Mouse (Mus musculus) CD4-positive helper T cell, adult 2 months (primary cell): ENCODE measurements around the gene Cel.

Source experiments
- DNase-seq: peaks from one replicate; pipeline ENCODE4 v3.0.0-alpha.2; 2012; ENCODE audit warnings: low read depth, missing footprints, low spot score

Cel gene

DNA sequence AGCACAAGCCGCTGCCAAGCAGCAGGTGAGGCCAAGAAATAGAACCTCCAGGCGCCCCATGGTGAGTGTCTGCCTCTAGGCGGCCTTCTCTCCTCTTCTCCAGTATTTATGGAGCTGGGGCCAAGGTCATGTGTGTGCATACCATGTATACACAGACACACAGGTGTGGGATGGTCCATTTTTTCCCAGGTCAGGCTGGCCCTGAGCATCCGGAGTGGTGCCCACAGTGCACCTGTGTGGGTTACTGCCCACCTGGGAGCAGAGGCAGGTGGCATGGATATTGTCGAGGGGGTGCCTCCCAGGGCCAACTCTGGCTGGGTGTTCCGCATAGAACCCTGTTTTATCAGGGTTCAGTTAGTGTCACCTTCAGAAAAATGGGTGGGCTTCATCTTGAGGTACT, at the start of gene Cel:
Cel (minus strand) TSS at position 101 of the 400 bp plus-strand sequence.
- DNase-seq, result no peak

DNA sequence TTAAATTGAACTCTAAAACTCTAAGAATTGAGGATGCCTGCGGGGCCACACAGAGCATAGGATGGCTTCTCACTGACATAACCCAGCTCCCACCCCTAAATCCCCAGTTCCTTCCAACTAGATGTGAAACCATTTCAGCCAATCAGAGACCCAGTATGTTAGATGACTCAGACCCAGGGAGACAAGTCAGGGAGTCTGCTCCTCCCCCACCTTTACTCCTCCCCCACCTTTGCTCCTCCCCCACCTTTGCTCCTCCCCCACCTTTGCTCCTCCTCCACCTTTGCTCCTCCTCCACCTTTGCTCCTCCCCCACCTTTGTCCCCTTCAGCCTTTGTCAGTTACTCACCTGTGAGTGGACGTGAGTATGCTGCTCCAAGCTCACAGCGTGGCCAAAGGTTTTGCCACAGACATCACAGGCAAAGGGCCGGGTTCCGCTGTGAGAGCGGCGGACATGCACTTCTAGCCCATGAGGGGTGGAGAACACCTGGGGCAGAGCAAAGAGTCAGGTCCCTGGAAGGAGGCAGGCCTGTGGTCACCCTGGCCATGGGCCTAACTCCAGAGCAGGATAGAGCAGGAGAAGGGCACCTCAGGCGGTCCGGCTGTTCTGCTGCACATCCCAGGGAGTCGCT, 49.3 kb upstream of the Cel start:
- DNase-seq, result no peak

DNA sequence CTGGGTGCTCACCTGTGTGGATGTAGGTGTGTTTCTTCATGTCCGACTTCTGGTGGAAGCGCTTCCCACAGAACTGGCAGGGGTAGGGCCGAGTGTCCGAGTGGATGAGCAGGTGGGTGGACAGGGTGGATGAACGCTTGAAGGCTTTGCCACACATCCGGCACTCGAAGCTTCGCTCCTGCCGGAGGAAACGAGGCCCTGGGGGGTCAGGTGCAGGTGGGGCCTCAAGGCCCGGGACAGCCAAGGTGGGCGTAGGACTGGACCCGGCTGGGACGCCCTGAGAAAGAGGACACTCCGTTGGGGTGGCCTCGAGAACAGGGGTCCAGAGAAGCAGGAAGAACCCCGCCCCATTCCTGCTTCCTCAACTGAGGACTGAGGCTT, 48.2 kb upstream of the Cel start:
- DNase-seq, result no peak

DNA sequence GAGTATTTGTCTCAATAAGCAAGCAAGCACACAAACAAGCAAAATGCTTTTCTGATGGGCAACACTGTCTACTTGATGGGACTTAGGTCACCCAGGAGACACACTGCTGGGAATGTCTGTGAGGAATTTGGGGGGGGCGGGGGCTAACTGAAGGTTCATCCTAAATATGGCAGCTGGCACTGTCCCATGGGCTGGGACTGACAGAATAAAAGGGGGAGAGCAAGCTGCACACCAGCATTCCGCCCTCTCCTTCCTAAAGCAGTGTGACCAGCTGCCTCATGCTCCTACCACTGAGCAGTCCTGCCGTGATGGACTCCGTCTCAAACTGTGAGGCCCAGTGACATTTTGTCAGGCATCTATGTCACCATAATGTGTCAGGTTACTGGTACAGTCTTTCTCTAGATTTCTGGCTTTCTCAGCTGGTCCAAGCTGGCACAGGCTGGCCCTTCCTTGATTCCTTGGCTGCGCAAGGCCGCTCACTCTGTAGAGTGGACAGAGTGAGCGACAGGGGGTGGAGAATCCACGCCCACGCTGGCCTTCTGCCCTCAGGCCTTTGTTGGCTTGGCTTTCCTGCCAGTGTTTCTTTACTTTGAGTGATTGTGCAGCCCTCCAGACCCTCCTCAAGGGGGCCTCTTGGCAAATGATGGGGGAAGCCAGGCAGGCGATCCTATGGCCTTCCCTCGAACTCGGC, 47.7 kb upstream of the Cel start:
- DNase-seq, result no peak

DNA sequence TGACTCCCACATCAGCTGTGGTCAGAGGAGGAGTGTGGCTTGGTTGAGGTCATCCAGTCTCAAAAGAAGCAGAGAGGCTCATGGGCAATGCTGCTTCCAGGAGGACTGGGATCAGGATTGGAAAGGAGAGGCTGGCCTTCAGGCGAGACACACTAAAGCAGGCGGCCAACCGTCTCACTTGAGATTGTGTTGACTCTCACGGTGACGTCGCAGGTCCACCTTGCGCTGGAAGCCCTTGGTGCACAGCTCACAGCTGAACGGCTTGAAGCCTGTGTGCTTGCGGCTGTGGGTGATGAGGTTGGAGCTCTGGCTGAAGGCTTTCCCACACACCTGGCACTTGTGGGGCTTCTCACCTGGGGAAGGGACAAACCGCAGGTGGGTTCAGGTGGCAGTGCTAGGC, 46.6 kb upstream of the Cel start:
- DNase-seq, result no peak

DNA sequence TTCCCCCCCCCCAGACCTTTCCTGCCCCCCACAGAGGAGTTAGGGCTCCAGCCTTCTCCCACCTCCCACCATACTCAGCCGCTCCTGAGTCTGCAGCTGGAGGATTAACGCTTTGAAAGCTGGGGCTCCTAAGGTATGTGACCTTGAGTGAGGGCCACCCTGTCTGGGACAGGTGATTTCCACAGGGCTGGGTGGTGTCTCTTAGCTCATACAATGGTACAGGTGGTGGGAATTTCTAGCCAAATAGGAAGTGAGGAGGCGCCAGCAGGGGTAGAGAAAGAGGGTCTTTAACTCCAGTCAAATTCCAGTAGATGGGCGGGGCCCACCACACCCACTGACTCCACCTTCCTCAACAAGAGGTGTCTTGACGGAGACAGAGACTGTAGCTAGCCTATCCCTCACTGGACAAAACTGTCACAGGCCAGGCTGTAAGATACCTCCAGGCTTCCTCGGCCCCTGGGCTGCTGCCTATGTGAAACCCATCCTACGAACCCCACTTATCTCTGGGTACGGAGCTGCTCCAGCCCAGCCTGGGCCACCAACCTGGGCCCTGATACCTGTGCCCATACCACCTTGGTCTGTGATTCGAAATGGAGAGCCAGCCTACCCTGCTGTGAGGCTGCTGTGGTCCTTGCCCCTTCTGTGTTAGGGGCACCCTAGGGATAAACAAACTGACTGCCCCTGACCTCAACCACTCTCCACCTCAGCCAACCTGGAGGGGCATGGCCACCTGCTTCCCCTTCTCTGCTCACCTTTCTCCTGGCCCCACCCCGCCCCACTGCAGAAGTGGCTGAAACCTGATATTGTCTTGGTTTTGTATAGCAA, 44.4 kb upstream of the Cel start:
- DNase-seq, result no peak

DNA sequence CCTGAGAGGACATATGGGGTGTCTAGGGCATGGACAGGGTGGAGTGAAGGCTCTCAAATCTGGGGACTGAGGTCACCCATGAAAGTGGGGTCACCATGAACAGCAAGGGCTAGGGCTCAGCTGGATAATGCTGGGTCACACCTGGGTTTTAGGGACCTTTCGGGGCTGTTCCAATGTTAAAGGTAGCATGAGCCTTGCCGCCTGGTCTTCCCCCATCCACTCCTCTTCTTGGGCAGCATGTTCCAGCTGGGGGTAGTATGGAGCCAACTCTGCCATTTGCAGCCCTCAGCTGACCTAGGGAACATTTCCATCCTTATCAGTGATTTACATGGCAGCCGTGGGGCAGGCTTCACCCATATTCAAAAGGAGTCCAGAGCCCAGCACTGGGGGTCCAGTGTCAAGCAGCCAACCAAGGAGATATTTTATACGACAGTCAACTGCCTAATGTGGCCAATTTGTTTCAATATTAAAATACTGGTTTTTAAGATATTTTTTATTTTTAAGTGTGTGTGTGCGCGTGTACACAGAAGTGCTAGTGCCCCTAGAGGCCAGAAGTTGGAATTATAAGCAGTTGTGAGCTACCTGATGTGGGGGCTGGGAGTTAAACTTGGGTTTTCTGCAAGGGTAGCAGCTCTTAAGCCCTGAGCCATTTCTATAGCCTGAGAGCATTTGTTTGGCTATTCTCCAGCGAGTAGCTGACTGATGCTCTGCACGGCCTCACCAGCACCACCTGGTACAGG, 43.6 kb upstream of the Cel start:
- no peak for DNase-seq

DNA sequence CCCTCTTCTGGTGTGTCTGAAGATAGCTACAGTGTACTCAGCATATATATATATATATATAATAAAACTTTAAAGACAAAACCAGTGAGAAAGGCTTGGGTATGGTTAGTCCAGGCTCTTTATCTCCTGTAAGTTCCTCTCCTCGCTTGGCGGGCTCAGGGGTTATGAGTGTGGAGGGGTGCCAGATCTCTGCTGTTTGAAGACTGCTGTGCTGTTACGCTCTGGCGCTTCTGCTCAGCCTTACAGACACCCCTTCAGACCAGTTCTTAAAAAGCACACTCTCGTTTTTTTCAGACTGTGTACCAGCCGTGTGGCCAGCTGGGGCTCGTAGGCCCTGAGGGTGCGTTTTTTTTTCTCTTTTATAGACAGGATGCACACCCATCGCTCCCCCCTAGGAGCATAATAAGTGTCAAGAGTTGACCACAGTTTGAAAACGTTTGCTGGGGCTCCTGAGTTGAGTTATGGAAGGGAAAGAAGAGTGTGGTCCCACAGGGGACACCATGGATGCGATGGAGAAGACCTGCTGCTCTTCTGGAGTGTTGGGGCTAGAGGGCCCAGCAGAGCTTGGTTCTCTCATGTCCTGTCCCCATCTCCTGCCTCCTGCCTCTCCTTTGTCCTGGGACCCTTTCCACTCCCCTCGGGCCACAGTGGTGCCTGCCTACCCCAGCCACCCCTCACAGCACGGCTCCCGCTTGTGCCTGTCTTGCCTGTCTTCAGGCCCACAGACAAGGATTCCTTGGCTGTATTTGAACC, 42.8 kb upstream of the Cel start:
- no peak for DNase-seq

DNA sequence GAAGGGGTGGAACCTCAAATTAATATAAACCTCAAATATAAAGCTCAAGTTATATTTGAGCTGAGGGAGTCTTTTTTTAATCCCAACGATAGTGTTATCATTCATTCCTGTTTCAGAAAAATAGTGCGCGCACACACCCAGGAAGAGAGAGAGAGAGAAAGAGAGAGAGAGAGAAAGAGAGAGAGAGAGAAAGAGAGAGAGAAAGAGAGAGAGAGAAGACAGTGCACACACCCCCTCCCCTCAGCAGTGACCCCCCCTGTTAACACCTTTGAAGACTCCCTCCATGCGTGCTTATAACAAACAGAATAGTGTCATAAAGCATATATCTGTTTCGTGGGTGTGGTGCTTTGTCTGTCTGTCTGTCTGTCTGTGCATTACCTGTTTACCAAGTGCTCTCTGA, 40.3 kb upstream of the Cel start:
- DNase-seq, result no peak

DNA sequence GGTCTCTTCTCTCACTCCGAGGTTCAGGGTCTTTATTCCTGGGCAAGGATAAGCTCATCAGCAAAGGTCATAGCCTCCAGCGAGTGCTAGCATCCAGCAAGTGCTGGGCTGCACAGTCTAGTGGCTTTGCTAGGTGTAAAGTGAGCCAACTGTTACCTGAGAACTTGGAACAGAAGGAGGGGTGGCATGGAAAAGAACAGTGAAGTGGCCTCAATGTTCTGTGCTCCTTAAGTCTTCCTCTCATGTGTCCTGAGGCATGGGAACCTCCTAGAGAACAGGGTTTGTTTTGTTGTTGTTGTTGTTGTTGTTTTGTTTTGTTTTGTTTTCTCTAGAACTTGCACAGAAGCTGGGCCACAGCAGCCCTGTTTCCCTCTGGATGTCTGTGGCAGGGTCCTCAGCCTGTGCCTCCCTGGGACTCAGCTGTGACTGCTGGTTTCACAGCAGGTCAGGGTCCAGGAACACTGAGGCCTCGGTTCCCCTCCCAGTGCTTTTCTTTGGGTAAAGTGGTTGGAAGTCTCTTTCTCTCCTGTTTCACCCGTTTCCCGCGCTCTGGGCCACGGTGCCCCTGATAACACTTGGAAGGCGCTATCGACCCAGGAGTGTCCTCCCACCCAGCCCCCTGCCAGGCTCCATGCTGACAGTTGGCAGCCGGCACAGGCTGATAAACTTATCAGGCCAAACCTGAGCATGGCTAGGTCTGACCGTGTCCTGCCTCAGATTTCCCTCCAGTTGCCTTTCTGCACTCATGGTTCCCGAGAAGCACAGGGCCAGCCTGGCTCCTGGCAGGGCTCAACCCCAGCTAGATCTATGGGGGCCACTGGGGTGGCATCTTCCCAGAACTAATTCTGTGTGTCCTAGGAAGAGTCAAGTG, 38.8 kb upstream of the Cel start:
- DNase-seq, result no peak

DNA sequence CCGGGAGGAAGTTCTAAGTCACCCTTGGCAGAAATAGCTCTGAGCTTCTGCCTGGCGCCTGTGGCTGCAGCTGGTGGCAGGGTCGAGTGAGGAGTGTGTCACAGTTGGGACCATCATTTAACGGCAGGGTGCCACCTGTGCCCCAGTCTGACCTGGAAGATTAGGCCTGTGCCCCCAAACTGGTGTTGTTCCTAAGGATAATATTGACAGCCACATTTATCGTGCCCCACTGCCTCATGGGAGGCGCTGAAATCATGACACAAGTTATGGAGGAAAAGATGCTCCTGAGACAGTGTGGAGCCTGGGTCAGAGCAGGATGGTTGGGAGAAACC, 36.3 kb upstream of the Cel start:
- no peak for DNase-seq

DNA sequence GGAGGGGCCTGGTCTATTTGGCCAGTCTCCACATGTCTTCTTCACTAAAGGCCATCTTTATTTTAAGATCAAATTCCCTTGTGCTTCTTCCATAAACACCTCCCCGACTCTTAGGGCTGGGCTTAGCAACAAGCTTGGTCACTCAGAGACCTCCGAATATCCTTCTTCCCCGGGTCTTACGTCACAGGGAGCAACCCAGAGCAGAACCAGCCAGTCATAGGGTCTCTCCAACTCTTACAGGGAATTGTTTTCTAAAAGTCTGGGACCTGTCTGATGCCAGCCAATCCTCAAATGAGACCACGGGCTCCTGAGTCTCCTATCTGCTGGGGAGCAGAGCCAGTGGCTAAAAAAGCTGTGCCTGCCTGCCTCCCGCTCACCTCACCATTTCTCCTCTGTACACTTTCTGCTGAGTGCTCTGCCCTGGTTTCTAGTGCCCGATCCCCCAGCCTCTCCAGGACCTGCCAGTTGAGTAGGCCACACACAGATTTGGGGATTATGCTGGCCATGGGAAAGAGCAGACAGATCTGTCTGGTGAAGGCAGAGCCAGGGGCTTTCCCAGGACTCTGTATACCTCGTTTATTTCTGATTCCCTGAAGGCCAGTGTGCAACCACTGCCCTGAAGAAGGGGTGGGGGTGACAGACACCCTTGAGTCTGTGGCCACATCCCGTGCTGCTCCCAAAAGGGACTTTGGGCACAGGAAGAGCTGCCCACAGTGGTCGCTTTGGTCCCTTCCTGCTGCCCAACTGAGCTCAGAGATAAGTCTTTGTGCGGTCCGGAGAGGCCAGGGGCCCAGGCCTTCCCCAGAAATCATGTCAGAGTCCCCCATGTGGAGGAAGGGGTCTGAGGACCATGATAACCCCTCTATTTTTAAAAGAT, 35.7 kb upstream of the Cel start:
- DNase-seq, result no peak

DNA sequence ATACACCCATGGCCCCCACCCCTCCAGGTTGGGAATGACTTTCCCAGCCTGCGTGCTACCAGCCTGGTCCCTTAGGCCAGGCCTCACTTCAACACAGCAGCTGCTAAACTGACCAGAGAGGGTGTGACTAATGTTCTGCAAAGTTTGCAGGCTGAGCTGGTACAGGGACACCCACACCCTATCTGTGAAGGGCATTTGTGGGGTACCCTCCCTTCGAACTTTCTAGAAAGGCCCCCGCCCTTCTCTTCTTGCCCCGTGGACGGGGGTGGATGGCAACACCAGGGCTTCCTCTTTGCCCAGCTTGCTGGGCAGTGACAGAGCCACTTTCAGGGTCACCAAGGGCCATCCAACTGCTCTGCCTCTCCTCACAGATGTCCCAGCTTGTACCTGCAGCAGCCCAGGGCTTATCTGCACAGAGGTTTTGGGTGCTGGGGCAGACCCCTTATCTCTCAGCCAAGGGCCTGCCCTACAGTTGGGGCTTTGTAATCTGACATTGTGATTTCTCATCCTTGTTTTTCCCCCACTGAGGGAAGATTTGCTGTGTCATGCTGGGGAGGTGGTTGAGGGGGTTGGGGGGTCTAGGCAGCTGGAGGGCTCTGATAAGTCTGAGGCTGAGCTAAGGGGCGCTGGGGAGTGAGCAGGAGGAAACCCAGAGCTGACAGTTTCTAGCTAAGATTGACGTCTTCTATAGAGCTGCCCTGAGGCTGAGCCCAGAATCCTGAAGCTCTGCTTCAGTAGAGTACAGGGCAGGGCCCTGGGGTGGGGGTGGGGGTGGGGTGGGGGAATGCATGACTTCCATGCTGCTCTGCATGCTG, 34.7 kb upstream of the Cel start:
- DNase-seq, result no peak

DNA sequence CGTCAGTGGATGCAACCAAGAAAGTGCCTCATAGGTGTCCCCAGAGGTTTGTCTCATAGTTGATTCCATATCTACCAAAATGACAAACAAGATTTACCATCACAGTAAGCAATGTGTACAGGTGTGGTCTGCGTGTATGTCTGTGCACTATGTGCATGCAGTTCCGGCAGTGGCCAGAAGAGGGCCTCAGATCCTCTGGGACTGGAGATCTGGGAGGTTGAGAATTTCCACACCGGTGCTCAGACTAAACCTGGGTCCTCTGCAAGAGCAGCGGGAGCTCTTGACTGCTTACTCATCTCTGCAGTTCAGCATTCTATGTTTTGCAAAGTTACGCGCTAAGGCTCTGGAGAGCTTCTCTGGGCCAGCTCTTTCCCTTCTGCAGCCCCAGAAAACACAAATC, 33.8 kb upstream of the Cel start:
- DNase-seq, result no peak

DNA sequence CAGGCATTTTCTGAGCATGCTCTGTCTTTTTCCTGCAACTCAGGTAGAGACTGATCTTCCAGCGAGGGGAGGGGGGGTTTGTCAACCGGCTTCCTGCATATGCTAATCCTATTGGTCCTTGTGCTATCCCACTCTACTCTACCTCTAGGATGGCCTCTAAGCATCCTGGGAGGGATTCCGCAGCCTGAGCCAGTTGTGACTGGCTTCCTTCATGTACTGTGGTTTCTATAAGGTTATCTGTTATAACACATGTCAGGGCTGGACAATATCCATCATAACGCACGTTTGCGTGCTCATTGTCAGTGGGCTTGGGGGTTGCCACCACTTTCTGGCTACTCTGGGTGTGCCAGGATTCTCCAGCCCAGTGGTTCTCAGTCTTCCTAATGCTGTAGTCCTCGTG, 32.8 kb upstream of the Cel start:
- no peak for DNase-seq

DNA sequence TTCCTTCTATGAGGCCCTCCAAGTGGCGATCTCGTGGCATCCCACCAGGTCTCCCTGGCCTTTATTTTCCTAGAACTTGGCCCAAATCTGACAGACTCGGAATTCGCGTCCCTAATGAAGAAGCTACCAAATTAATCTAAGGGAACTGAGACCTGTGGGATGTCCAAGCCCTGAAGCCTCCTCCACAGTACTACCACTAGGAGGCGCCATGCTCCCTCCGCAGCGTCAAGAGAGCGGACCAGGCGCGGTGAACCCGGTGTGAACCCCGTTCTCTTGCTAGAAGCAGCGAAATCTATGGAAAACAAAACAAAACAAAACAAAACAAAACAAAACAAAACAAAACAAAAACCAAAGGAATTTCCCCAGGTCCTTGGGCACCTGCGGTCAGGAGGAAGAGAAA, 29.6 kb upstream of the Cel start:
- DNase-seq, result peak; percentile 55

DNA sequence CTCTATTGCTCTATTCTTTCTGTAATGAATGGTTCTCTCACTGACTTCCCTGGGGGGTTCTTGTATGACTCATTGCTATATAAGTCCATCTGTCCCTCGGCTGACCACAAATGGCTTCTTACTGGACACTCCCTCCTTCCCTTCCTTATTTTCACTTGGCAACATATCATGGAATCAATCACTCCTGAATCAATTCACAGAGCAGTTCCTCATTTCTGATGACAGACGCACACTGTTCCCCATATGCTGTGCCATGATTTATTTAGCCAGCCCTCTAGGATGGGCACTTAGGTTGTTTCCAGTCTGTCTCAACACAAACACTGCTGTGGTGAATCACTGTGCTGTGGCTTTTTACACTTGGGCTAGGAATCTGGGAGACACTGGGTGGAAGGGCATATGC, 28.3 kb upstream of the Cel start:
- no peak for DNase-seq

DNA sequence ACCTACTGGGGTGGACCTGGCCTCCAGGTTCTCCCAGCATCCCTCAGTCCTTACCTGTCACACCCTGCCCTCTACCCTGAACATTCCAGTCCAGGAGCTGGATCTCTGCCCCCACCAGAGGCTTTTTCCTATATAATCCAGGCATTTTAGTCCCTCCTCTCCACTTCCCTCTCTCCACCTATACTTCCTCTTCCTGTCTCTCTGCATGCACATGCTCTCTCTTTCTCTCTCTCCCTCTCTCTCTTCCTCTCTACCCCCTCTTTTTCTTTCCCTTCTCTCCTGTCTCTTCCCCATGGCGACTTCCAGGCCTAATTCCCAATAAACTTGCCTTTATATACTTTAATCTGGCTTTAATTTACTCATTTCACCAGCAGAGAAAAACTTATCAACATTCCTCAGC, 25.4 kb upstream of the Cel start:
- DNase-seq, result no peak

DNA sequence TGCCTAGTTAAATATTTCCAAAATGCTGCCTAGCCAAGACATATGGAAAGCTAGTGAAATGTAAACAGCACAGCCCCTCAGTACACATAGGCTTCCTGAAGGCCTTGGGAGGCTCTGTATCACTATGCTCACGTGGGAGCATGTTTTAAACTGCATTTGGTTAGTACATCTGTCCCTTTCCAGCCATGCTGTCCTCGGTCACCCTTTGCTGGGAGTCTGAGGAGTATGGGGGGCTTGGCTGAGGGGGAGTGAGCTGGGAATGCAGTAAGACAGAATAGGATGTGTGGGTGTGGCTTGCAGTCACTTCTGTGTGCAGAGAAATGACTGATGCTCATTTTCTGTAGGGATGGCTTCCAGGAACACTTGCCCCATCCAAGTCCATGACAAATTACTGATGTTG, 22.5 kb upstream of the Cel start:
- DNase-seq, result no peak
